Mouse (Mus musculus): ENCODE measurements around the gene Prima1. TPM values are rescaled to one million over a fixed set of nuclear protein-coding genes. Genes with fewer than 3 reads are reported as not detected.

Gene Prima1
- not detected for total RNA-seq (2023)

DNA sequence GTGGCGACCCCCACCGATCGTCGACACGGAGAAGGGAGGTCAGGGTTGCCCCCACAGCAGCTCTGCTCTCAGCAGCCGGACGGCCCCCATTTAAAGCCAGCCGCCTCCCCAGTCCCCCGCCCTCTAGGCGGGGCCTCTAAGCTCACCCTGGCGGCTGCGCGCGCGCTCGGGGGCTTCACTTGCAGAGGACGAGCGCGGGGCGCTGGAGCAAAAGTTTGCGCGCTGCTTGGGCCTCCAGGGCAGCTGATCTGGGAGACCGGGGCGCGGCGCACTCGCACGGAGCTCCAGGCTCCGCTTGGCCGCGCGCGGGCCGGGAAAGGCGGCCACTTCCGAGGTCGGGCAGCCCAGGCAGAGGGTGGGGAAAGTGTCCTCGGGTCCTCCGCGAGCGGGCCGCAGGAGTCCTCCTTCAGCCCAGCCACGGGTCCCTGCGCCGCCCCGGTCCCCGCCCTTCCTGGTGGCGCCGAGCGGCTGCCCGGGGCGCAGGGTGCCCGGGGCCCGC lies at the start of gene Prima1:
Gene Prima1, minus strand, starts transcription at position 68 of the 499 bp plus-strand sequence.

Other genes starting within 250 kb of the Prima1 start
- not detected for gene Fam181a, start 68.8 kb upstream of the Prima1 start, total RNA-seq (2023)
- gene Asb2, start 113.9 kb upstream of the Prima1 start, total RNA-seq (2023) = under 1 TPM in 1 of 2 experiments, not detected in 1; 0.18 TPM
- gene Otub2, start 146.5 kb upstream of the Prima1 start, total RNA-seq (2023) = 1 to 10 TPM; 1.8 to 2.2 TPM
- 1 to 10 TPM; 1.4 to 2.5 TPM for gene 9330161L09Rik, start 165.7 kb upstream of the Prima1 start, total RNA-seq (2023)
- gene Ddx24, start 183.7 kb upstream of the Prima1 start, total RNA-seq (2023) = 10 to 100 TPM; 57.6 to 59.6 TPM
- 10 to 100 TPM; 78.8 to 93.3 TPM for gene Ifi27, start 192.1 kb upstream of the Prima1 start, total RNA-seq (2023)
- 100 to 1,000 TPM; 101 to 117 TPM for gene Ifi27l2a, start 201.5 kb upstream of the Prima1 start, total RNA-seq (2023)
- gene Ifi27l2b, start 215.1 kb upstream of the Prima1 start, total RNA-seq (2023) = not detected

Data from neutrophil, adult 83 days (primary cell).